Mouse (Mus musculus): Measurements from ENCODE around the gene Car9.

GRCm38 (mm10) chr4:43473636-43474035, 33.1 kb upstream of the Car9 start:
- TF ChIP-seq POLR2A (IDR thresholded peaks at IDR 0.05; ENCODE audit: low read depth, low read length) (no peak), CTCF (IDR thresholded peaks at IDR 0.05; ENCODE audit: borderline replicate concordance, insufficient read depth, low read length) (no peak)
